Mouse (Mus musculus) MEL (cell line): ENCODE data around the gene Cenps. TPM values are rescaled to one million over a fixed set of nuclear protein-coding genes. Genes with fewer than 3 reads are reported as not detected.

ENCODE experiments used
- DNase-seq: peaks from one replicate; pipeline ENCODE4 v3.0.0; 2011; ENCODE audit warnings: low read depth, low spot score
- H3K27ac ChIP-seq: 2 replicates; pipeline ENCODE4 v1.5.1; 2012; ENCODE audit warnings: low read depth, mild to moderate bottlenecking, control low read depth, low read length, moderate library complexity; ENCODE audit not compliant: control insufficient read depth
- H3K27me3 ChIP-seq, 2 experiments: fragments of 150-350 bp in 1 of 2; sonication (generic) in 1 of 2; 2 replicates each; pipeline ENCODE4 v1.6.1; 2012; ENCODE audit warnings: low read length in 2 of 2, mild to moderate bottlenecking in 2 of 2, improper control_type of control experiment in 1 of 2, moderate library complexity in 1 of 2; ENCODE audit not compliant: insufficient read depth in 2 of 2, control insufficient read depth in 1 of 2
- H3K36me3 ChIP-seq, 2 experiments: 2 replicates each; pipeline ENCODE4 v1.6.1; 2012 to 2014; ENCODE audit warnings: low read length in 2 of 2, improper control_type of control experiment in 1 of 2, inconsistent platforms in 1 of 2, mild to moderate bottlenecking in 1 of 2; ENCODE audit not compliant: insufficient read depth in 2 of 2, control insufficient read depth in 1 of 2
- H3K4me1 ChIP-seq, 2 experiments: fragments of 150-350 bp in 1 of 2; sonication (generic) in 1 of 2; 2 replicates each; pipeline ENCODE4 v1.6.1; 2012; ENCODE audit warnings: low read length in 2 of 2, improper control_type of control experiment in 1 of 2, mild to moderate bottlenecking in 1 of 2; ENCODE audit not compliant: insufficient read depth in 2 of 2, control insufficient read depth in 1 of 2
- H3K4me3 ChIP-seq, 2 experiments: fragments of 150-350 bp in 1 of 2; sonication (generic) in 1 of 2; 2 replicates each; pipeline ENCODE4 v1.5.1; 2012; ENCODE audit warnings: low read depth in 2 of 2, low read length in 2 of 2, mild to moderate bottlenecking in 2 of 2, moderate library complexity in 2 of 2, control low read depth in 1 of 2, improper control_type of control experiment in 1 of 2; ENCODE audit not compliant: control insufficient read depth in 1 of 2, insufficient read depth in 1 of 2
- H3K79me2 ChIP-seq: 2 replicates; pipeline ENCODE4 v1.6.1; 2012; ENCODE audit warnings: mild to moderate bottlenecking, low read length, moderate library complexity; ENCODE audit not compliant: control insufficient read depth, poor library complexity, insufficient read depth
- H3K9ac ChIP-seq: 2 replicates; pipeline ENCODE4 v1.6.1; 2012; ENCODE audit warnings: low read depth, mild to moderate bottlenecking, control low read depth, low read length, moderate library complexity; ENCODE audit not compliant: control insufficient read depth, poor library complexity, severe bottlenecking
- H3K9me3 ChIP-seq: fragments of 150-350 bp; sonication (generic); replicated peaks from 2 replicates; pipeline ENCODE4 v1.6.1; 2012; ENCODE audit warnings: mild to moderate bottlenecking, low read length, improper control_type of control experiment, moderate library complexity; ENCODE audit not compliant: insufficient read depth
- CHD1 ChIP-seq: IDR thresholded peaks from 2 replicates; pipeline ENCODE4 v1.6.1; 2012; ENCODE audit warnings: low read depth, mild to moderate bottlenecking, inconsistent platforms, low read length, improper control_type of control experiment
- CHD2 ChIP-seq: IDR thresholded peaks from 2 replicates; pipeline ENCODE4 v1.6.1; 2011; ENCODE audit warnings: low read length, improper control_type of control experiment
- CTCF ChIP-seq, 3 experiments: IDR thresholded peaks in 2 of 3; conservative IDR thresholded peaks in 1 of 3; 2 replicates each; pipeline ENCODE4 v1.5.1; 2011 to 2012; ENCODE audit warnings: low read length in 3 of 3, low read depth in 2 of 3, mild to moderate bottlenecking in 2 of 3, improper control_type of control experiment in 1 of 3, inconsistent platforms in 1 of 3, mixed read lengths in 1 of 3, moderate library complexity in 1 of 3; ENCODE audit not compliant: control insufficient read depth in 1 of 3, insufficient read depth in 1 of 3, poor library complexity in 1 of 3, severe bottlenecking in 1 of 3
- E2F4 ChIP-seq: IDR thresholded peaks from 2 replicates; pipeline ENCODE4 v1.6.1; 2011; ENCODE audit warnings: low read depth, low read length, improper control_type of control experiment, borderline replicate concordance
- ELF1 ChIP-seq: IDR thresholded peaks from 2 replicates; pipeline ENCODE4 v1.6.1; 2014; ENCODE audit warnings: low read depth, mild to moderate bottlenecking, inconsistent platforms, low read length, improper control_type of control experiment, moderate library complexity
- EP300 ChIP-seq, 2 experiments: IDR thresholded peaks; 2 replicates each; pipeline ENCODE4 v1.6.1; 2011; ENCODE audit warnings: improper control_type of control experiment in 2 of 2, low read length in 2 of 2, low read depth in 1 of 2, mild to moderate bottlenecking in 1 of 2
- ETS1 ChIP-seq: IDR thresholded peaks from 2 replicates; pipeline ENCODE4 v1.6.1; 2012; ENCODE audit warnings: low read depth, mild to moderate bottlenecking, inconsistent platforms, low read length, improper control_type of control experiment, moderate library complexity
- GABPA ChIP-seq: IDR thresholded peaks from 2 replicates; pipeline ENCODE4 v1.6.1; 2012; ENCODE audit warnings: low read depth, mild to moderate bottlenecking, inconsistent platforms, low read length, improper control_type of control experiment, moderate library complexity
- GATA1 ChIP-seq: IDR thresholded peaks from 2 replicates; pipeline ENCODE4 v1.6.1; 2011; ENCODE audit warnings: low read depth, low read length, improper control_type of control experiment
- HCFC1 ChIP-seq: IDR thresholded peaks from 2 replicates; pipeline ENCODE4 v1.6.1; 2012; ENCODE audit warnings: low read depth, mild to moderate bottlenecking, inconsistent platforms, low read length, improper control_type of control experiment, moderate library complexity
- JUND ChIP-seq: IDR thresholded peaks from 2 replicates; pipeline ENCODE4 v1.6.1; 2011; ENCODE audit warnings: low read depth, mild to moderate bottlenecking, improper control_type of control experiment, low read length
- KAT2A ChIP-seq: conservative IDR thresholded peaks from 2 replicates; pipeline ENCODE4 v1.6.1; 2012; ENCODE audit warnings: low read depth, low read length, improper control_type of control experiment, inconsistent platforms
- MAFK ChIP-seq: IDR thresholded peaks from 2 replicates; pipeline ENCODE4 v1.6.1; 2011; ENCODE audit warnings: low read depth, mild to moderate bottlenecking, low read length, improper control_type of control experiment, borderline replicate concordance
- MAX ChIP-seq: IDR thresholded peaks from 2 replicates; pipeline ENCODE4 v1.6.1; 2011; ENCODE audit warnings: low read length, improper control_type of control experiment
- MAZ ChIP-seq: IDR thresholded peaks from 2 replicates; pipeline ENCODE4 v1.6.1; 2012; ENCODE audit warnings: low read depth, mild to moderate bottlenecking, inconsistent platforms, low read length, improper control_type of control experiment
- MEF2A ChIP-seq: IDR thresholded peaks from 2 replicates; pipeline ENCODE4 v1.6.1; 2014; ENCODE audit warnings: low read depth, mild to moderate bottlenecking, inconsistent platforms, low read length, improper control_type of control experiment; ENCODE audit not compliant: poor library complexity, insufficient replicate concordance, severe bottlenecking; ENCODE audit errors: extremely low read depth
- MXI1 ChIP-seq: IDR thresholded peaks from 2 replicates; pipeline ENCODE4 v1.6.1; 2011; ENCODE audit warnings: mild to moderate bottlenecking, low read depth, low read length, improper control_type of control experiment
- MYB ChIP-seq: IDR thresholded peaks from 2 replicates; pipeline ENCODE4 v1.6.1; 2011; ENCODE audit warnings: mild to moderate bottlenecking, low read depth, low read length, improper control_type of control experiment
- MYC ChIP-seq: IDR thresholded peaks from 2 replicates; pipeline ENCODE4 v1.6.1; 2011; ENCODE audit warnings: low read depth, mild to moderate bottlenecking, low read length, improper control_type of control experiment, moderate library complexity
- NELFE ChIP-seq: IDR thresholded peaks from 2 replicates; pipeline ENCODE4 v1.6.1; 2011; ENCODE audit warnings: low read depth, low read length, improper control_type of control experiment
- NRF1 ChIP-seq: IDR thresholded peaks from 2 replicates; pipeline ENCODE4 v1.6.1; 2014; ENCODE audit warnings: low read depth, mild to moderate bottlenecking, inconsistent platforms, low read length, improper control_type of control experiment, moderate library complexity; ENCODE audit not compliant: poor library complexity, insufficient read depth, severe bottlenecking
- POLR2A ChIP-seq, 2 experiments: IDR thresholded peaks; 2 replicates each; pipeline ENCODE4 v1.6.1; 2011 to 2012; ENCODE audit warnings: low read length in 2 of 2, mild to moderate bottlenecking in 2 of 2, control low read depth in 1 of 2, improper control_type of control experiment in 1 of 2, low read depth in 1 of 2, moderate library complexity in 1 of 2; ENCODE audit not compliant: control insufficient read depth in 1 of 2, insufficient read depth in 1 of 2, poor library complexity in 1 of 2
- POLR2AphosphoS2 ChIP-seq: IDR thresholded peaks from 2 replicates; pipeline ENCODE4 v1.6.1; 2011; ENCODE audit warnings: low read length, improper control_type of control experiment
- POLR2AphosphoS5 ChIP-seq: IDR thresholded peaks from 2 replicates; pipeline ENCODE4 v1.6.1; 2012; ENCODE audit warnings: low read depth, borderline replicate concordance, mild to moderate bottlenecking, inconsistent platforms, low read length, moderate library complexity, mixed read lengths
- RAD21 ChIP-seq: IDR thresholded peaks from 2 replicates; pipeline ENCODE4 v1.6.1; 2011; ENCODE audit warnings: mild to moderate bottlenecking, low read depth, low read length, improper control_type of control experiment
- RCOR1 ChIP-seq: IDR thresholded peaks from 2 replicates; pipeline ENCODE4 v1.6.1; 2012; ENCODE audit warnings: low read depth, mild to moderate bottlenecking, inconsistent platforms, low read length, improper control_type of control experiment
- SIN3A ChIP-seq: IDR thresholded peaks from 2 replicates; pipeline ENCODE4 v1.6.1; 2012; ENCODE audit warnings: low read length, improper control_type of control experiment, inconsistent platforms
- SMC3 ChIP-seq: IDR thresholded peaks from 2 replicates; pipeline ENCODE4 v1.6.1; 2011; ENCODE audit warnings: low read depth, low read length, improper control_type of control experiment
- TAL1 ChIP-seq: IDR thresholded peaks from 2 replicates; pipeline ENCODE4 v1.6.1; 2012; ENCODE audit warnings: mild to moderate bottlenecking, inconsistent platforms, low read length, moderate library complexity, mixed read lengths
- TCF12 ChIP-seq: IDR thresholded peaks from 2 replicates; pipeline ENCODE4 v1.6.1; 2014; ENCODE audit warnings: low read depth, mild to moderate bottlenecking, inconsistent platforms, low read length, improper control_type of control experiment, moderate library complexity
- UBTF ChIP-seq: IDR thresholded peaks from 2 replicates; pipeline ENCODE4 v1.6.1; 2012; ENCODE audit warnings: low read depth, mild to moderate bottlenecking, inconsistent platforms, low read length, improper control_type of control experiment, moderate library complexity, borderline replicate concordance; ENCODE audit not compliant: insufficient read depth
- USF1 ChIP-seq: IDR thresholded peaks from 2 replicates; pipeline ENCODE4 v1.6.1; 2014; ENCODE audit warnings: low read depth, mild to moderate bottlenecking, inconsistent platforms, low read length, improper control_type of control experiment, moderate library complexity
- USF2 ChIP-seq, 2 experiments: IDR thresholded peaks; 2 replicates each; pipeline ENCODE4 v1.6.1; 2011 to 2012; ENCODE audit warnings: improper control_type of control experiment in 2 of 2, low read length in 2 of 2, borderline replicate concordance in 1 of 2, inconsistent platforms in 1 of 2, low read depth in 1 of 2, mild to moderate bottlenecking in 1 of 2; ENCODE audit not compliant: insufficient read depth in 1 of 2
- ZC3H11A ChIP-seq: IDR thresholded peaks from 2 replicates; pipeline ENCODE4 v1.6.1; 2012; ENCODE audit warnings: low read depth, mild to moderate bottlenecking, inconsistent platforms, low read length, improper control_type of control experiment
- ZKSCAN1 ChIP-seq: IDR thresholded peaks from 2 replicates; pipeline ENCODE4 v1.6.1; 2012; ENCODE audit warnings: low read depth, mild to moderate bottlenecking, inconsistent platforms, low read length, improper control_type of control experiment, moderate library complexity
- ZNF384 ChIP-seq: IDR thresholded peaks from 2 replicates; pipeline ENCODE4 v1.6.1; 2012; ENCODE audit warnings: low read depth, mild to moderate bottlenecking, inconsistent platforms, low read length, improper control_type of control experiment
- polyA plus RNA-seq, 2 experiments: library from polyadenylated mRNA; stranded (reverse) in 1 of 2; unstranded in 1 of 2; fragments of >175 nt in 1 of 2; fragments of >200 nt in 1 of 2; gene quantifications; 2 replicates each; pipeline versions ENCODE4 v1.2.1 to v1.2.4; 2012; ENCODE audit warnings: low replicate concordance in 2 of 2, low read depth in 1 of 2; ENCODE audit not compliant: insufficient read length in 2 of 2, insufficient read depth in 1 of 2, missing spikeins in 1 of 2
- total RNA-seq: library from RNA; depleted of rRNA; stranded (reverse); fragments of 300-350 nt; gene quantifications from 2 replicates; pipeline ENCODE4 v1.2.3, GENCODE M21; 2012

Gene Cenps
- total and polyA plus RNA-seq, 3 experiments = 13.4 to 60.7 TPM; not detected in 1

DNA sequence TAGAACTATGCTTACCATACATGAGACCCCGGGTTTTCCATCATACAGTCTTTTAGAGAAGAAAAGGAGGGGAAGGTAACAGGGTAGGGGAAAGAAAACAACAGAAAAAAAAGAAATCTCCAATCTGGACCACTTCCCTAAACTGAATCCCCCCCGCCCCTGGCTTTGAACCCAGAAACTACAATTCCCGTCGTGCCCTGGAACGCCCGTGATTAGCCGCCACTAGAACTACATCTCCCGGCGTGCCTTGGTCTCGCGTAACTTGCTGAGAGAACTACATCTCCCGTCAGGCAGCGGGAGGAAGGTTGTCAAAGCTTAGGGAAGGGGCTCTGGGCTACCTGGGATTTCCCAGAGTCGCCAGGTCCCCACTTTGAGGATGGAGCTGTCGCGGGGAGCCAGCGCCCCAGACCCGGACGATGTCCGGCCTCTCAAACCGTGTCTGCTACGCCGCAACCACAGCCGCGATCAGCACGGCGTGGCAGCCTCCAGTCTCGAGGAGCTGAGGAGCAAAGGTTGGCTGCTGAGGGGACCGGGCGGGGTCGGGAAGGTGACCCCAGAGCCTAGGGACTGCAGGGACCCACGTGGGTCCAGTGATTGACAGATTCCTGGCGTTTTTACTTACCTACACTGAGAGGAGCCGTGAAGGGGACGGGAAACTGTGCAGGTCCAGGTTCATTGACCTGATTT, 33.4 kb downstream of the Cenps start, which contains the start of gene Dffa:
Gene Dffa (plus strand): TSS at position 272 of the 687 bp plus-strand sequence.
- H3K27ac ChIP-seq = no peak within 1 kb of the TSS
- peaks cover 2 to 13% of the 10 kb centered on the region in 2 experiments; a peak in 3 of 4 replicates for H3K4me1 ChIP-seq
- TF ChIP-seq CHD2 (peak; percentile 100), MYC (no peak), MXI1 (peak; percentile 82), GATA1 (peak; percentile 50; the same call in 1 of the 2 replicates), USF1 (peak; percentile 71), RAD21 (no peak), ZNF384 (peak; percentile 83), HCFC1 (peak; percentile 100), POLR2AphosphoS5 (no peak), E2F4 (no peak), KAT2A (peak; percentile 99), MYB (no peak), POLR2A (IDR thresholded peaks at IDR 0.05; ENCODE audit: control insufficient read depth in 1 of 2, insufficient read depth in 1 of 2, low read depth in 1 of 2, low read length in 2 of 2, poor library complexity in 1 of 2) (peak; percentile 77), USF2 (IDR thresholded peaks at IDR 0.05; ENCODE audit: borderline replicate concordance in 1 of 2, insufficient read depth in 1 of 2, low read depth in 1 of 2, low read length in 2 of 2) (no peak), ZC3H11A (no peak), MAFK (no peak), MEF2A (no peak), UBTF (no peak), ZKSCAN1 (no peak), MAZ (peak; percentile 95; the same call in 1 of the 2 replicates), TAL1 (no peak), SIN3A (peak; percentile 97), ELF1 (peak; percentile 81), GABPA (no peak), JUND (no peak), RCOR1 (peak; percentile 86), CTCF (IDR thresholded peaks at IDR 0.05 in 2 of 3, conservative IDR thresholded peaks at IDR 0.05 in 1 of 3; ENCODE audit: control insufficient read depth in 1 of 3, insufficient read depth in 1 of 3, low read depth in 2 of 3, low read length in 3 of 3, poor library complexity in 1 of 3, severe bottlenecking in 1 of 3) (no peak), POLR2AphosphoS2 (no peak), ETS1 (no peak), MAX (peak; percentile 47), NELFE (peak; percentile 65; the same call in 1 of the 2 replicates), TCF12 (0 out of 2 replicates have a peak, but pooled peaks have one; percentile 19), EP300 (IDR thresholded peaks at IDR 0.05; ENCODE audit: low read depth in 1 of 2, low read length in 2 of 2) (no peak), NRF1 (no peak), SMC3 (no peak), CHD1 (no peak)

More for the DNA sequence above, 33.4 kb downstream of the Cenps start, which contains the start of gene Dffa:
- Histone ChIP-seq H3K27me3 (no peaks in the 10 kb centered on the region), H3K36me3 (peaks cover 0 to 11% of the 10 kb centered on the region in 2 experiments; a peak in 2 of 4 replicates), H3K9ac (peak within 1 kb of the TSS; percentile 70), H3K9me3 (no peaks in the 10 kb centered on the region), H3K4me3 (peak within 1 kb of the TSS; percentile 56 to 84), H3K79me2 (peaks cover 5% of the 10 kb centered on the region)
- DNase-seq = peak; percentile 94
